Mouse (Mus musculus): ENCODE data around the gene Copz2. TPM values are rescaled to one million over a fixed set of nuclear protein-coding genes. Genes with fewer than 3 reads are reported as not detected.

The Copz2 gene
- total and polyA plus RNA-seq, 3 experiments, result 0.35 to 4.1 (median 0.99) TPM

DNA sequence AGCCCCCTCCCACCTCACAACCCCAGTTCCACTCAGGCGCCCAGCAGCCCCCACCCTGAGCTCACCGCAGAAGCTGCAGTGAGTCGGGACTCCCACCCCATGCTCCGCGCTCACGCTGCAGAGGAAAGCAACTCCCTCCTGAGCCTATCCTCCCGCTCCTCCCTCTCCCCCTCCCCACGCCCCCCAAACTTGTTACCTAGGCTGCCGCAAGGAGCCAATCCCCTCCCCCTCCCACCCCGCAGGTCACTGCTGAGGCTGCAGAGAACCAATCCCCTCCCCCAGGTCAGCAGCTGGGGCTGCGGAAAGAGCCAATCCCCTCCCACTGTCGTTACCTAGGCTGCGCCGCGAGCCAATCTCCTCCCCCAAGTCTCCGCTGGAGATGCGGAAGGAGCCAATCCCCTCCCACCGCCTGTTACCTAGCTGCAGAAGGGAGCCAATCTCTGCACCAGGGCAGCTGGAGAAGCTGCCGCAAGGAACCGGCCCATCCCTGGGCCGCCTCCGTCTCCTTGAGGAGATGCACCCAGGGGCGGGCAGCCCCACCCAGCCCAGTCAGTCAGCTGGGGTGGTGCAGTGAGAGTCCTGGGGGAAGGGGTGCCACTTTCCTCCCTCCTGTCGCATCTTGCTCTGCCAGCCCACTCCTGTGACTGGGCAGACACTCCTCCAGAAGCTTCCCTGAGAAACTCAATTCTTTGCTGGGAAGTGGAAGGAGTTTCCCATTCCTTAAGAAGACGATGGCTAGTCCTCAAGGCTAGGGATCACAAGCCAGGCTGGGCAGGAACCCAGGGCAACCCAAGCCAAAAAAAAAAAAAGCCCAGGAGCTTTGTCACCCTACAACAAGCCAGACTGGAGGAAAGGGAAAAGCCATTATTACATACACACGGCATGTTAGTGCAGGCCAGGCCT, 25.5 kb upstream of the Copz2 start (continued):
- TF ChIP-seq ZNF384 (IDR thresholded peaks at IDR 0.05; ENCODE audit: low read depth, low read length) (peak; percentile 33), E2F4 (IDR thresholded peaks at IDR 0.05; ENCODE audit: insufficient replicate concordance, low read depth, low read length) (no peak), ZKSCAN1 (IDR thresholded peaks at IDR 0.05; ENCODE audit: borderline replicate concordance, low read depth, low read length) (no peak), RCOR1 (conservative IDR thresholded peaks at IDR 0.05; ENCODE audit: low read depth, low read length) (no peak), GABPA (IDR thresholded peaks at IDR 0.05; ENCODE audit: insufficient replicate concordance, low read depth, low read length) (no peak), ELF1 (IDR thresholded peaks at IDR 0.05; ENCODE audit: low read depth, low read length) (peak; percentile 93)

DNA sequence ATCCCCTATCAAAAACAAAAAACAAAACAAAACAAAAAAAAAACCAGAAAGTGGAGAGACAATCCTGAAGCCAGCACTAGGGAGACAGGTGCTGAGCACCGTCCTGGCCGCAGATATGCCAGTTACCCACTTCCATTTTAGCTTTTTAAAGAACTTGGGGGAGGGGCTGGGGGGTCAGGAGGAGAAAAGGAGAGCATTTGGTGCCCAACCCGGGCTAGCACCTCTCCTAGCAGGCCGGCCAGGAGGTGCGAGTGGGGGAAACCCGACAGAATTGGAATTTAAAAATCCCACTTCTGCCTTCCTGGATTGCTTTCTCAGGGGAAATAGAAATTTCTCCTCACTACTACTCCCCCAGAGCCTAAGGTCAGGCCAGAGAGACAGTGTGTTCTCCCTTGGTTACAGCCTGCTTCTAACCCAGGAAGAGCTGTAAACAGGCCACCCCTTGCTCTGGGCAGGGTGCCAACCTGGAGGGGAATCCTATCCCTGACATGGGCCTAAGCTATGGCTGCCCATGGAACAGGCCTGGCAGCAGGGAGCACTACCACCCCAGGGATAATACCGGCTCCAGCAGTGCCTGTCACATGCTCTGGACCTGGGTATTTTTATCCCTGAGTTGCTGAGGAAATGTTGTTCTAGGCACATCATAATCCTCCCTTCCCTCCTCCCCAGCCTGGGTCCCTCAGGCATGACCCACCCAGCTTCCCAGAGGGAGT, 24.7 kb upstream of the Copz2 start:
- dilution Hi-C loops (cut with MboI; ENCODE audit: extremely low pct_ligation_motif_present, extremely low pct_unique_long_range_greater_than_20kb, low sequenced_read_pairs), result no loop called here
- Histone ChIP-seq H3K4me2 (ENCODE audit: insufficient read depth, low read depth, poor library complexity, severe bottlenecking) (peak overlapping the region; percentile 91), H3K27ac (ENCODE audit: insufficient read depth, low read depth) (peak overlapping the region; percentile 26; the same call in 1 of the 2 replicates), H3K4me3 (replicated peaks in 1 of 3; ENCODE audit: low read depth in 2 of 3, low read length in 2 of 3, poor library complexity in 1 of 3) (peak overlapping the region in 2 of 3 experiments; percentile 13 to 16), H3K36me3 (replicated peaks in 1 of 2; ENCODE audit: control insufficient read depth in 1 of 2, insufficient read depth in 1 of 2, low read length in 1 of 2) (peaks cover 38 to 55% of the 10 kb centered on the region in 2 experiments), H3K9me3 (replicated peaks; ENCODE audit: low read length) (no peaks in the 10 kb centered on the region), H3K79me2 (replicated peaks; ENCODE audit: control insufficient read depth, extremely low read depth, insufficient read depth, poor library complexity, severe bottlenecking) (peaks cover 78% of the 10 kb centered on the region), H3K27me3 (replicated peaks) (no peaks in the 10 kb centered on the region), H3K9ac (ENCODE audit: insufficient read depth, low read depth) (peak overlapping the region; percentile 94), H3K4me1 (ENCODE audit: control insufficient read depth in 1 of 2, insufficient read depth in 2 of 2) (peaks cover 21 to 61% of the 10 kb centered on the region in 2 experiments)
- peak; percentile 52; the same call in 1 of the 2 replicates for TF ChIP-seq ZMIZ1 (IDR thresholded peaks at IDR 0.05; ENCODE audit: low read depth, low read length)
- 0 out of 2 replicates have a peak, but pooled peaks have one; percentile 7 for TF ChIP-seq IRF4 (IDR thresholded peaks at IDR 0.05; ENCODE audit: low read depth, low read length)
- TF ChIP-seq MXI1 (IDR thresholded peaks at IDR 0.05; ENCODE audit: low read depth, low read length), result peak; percentile 29; the same call in 1 of the 2 replicates
- no peak for TF ChIP-seq RAD21 (IDR thresholded peaks at IDR 0.05; ENCODE audit: low read depth, low read length)
- no peak for TF ChIP-seq ZNF384 (IDR thresholded peaks at IDR 0.05; ENCODE audit: low read depth, low read length)
- in situ Hi-C loops (cut with MboI; ENCODE audit: low pct_ligation_motif_present, low pct_unique_long_range_greater_than_20kb, low sequenced_read_pairs), result no loop called here
- DNase-seq (ENCODE audit: extremely low read depth), result no peak

DNA sequence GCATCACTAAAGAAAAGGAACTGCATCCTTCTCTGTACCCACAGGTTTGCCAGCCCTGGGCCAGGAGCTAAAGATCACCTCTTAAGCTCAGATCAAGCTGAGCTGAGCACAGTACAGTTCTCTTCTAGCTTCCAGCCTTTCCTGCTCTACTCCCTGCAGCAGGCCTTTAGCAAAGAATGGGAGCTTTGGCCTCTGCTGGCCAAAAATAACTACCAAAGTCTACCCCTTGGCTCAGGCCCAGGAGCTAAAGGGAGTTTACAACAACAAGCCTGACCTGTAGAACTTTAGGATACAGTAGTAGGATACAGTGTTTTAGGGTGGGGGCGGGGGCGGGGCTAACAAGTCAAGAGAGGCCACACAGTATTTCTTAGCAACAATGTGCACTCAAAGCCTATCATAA, 23.2 kb upstream of the Copz2 start:
- peak overlapping the region; percentile 94 for H3K9ac ChIP-seq (ENCODE audit: insufficient read depth, low read depth)
- H3K4me1 ChIP-seq (ENCODE audit: control insufficient read depth in 1 of 2, insufficient read depth in 2 of 2), result peaks cover 10 to 53% of the 10 kb centered on the region in 2 experiments
- peak overlapping the region; percentile 4 to 79 (median 53) for H3K4me3 ChIP-seq (replicated peaks in 1 of 3; ENCODE audit: low read depth in 2 of 3, low read length in 2 of 3, poor library complexity in 1 of 3)
- no peaks in the 10 kb centered on the region for H3K27me3 ChIP-seq (replicated peaks)
- no peaks in the 10 kb centered on the region for H3K9me3 ChIP-seq (replicated peaks; ENCODE audit: low read length)
- H3K4me2 ChIP-seq (ENCODE audit: insufficient read depth, low read depth, poor library complexity, severe bottlenecking), result peak overlapping the region; percentile 91
- H3K79me2 ChIP-seq (replicated peaks; ENCODE audit: control insufficient read depth, extremely low read depth, insufficient read depth, poor library complexity, severe bottlenecking), result peaks cover 62% of the 10 kb centered on the region
- H3K27ac ChIP-seq (ENCODE audit: insufficient read depth, low read depth), result peak overlapping the region; percentile 25; the same call in 1 of the 2 replicates
- DNase-seq (ENCODE audit: extremely low read depth), result no peak
- TF ChIP-seq CHD2 (IDR thresholded peaks at IDR 0.05; ENCODE audit: low read length), result no peak
- TF ChIP-seq BHLHE40 (IDR thresholded peaks at IDR 0.05; ENCODE audit: low read depth, low read length), result no peak
- no peak for TF ChIP-seq MEF2A (IDR thresholded peaks at IDR 0.05; ENCODE audit: borderline replicate concordance, low read depth, low read length)
- no peak for TF ChIP-seq NRF1 (IDR thresholded peaks at IDR 0.05; ENCODE audit: low read depth, low read length)
- no peak for TF ChIP-seq TCF12 (IDR thresholded peaks at IDR 0.05; ENCODE audit: low read depth, low read length)
- no peak for TF ChIP-seq KAT2A (IDR thresholded peaks at IDR 0.05; ENCODE audit: insufficient replicate concordance, low read length)
- no peak for TF ChIP-seq EP300 (IDR thresholded peaks at IDR 0.05; ENCODE audit: low read length)
- TF ChIP-seq ZMIZ1 (IDR thresholded peaks at IDR 0.05; ENCODE audit: low read depth, low read length), result no peak
- in situ Hi-C loops (cut with MboI; ENCODE audit: low pct_ligation_motif_present, low pct_unique_long_range_greater_than_20kb, low sequenced_read_pairs), result no loop called here
- H3K36me3 ChIP-seq (replicated peaks in 1 of 2; ENCODE audit: control insufficient read depth in 1 of 2, insufficient read depth in 1 of 2, low read length in 1 of 2), result peaks cover 23 to 39% of the 10 kb centered on the region in 2 experiments
- dilution Hi-C loops (cut with MboI; ENCODE audit: extremely low pct_ligation_motif_present, extremely low pct_unique_long_range_greater_than_20kb, low sequenced_read_pairs), result no loop called here
